Mouse (Mus musculus) thymus, postnatal 14 days (tissue): ENCODE results near the gene Fxyd1.

Experiments used
- DNase-seq: peaks from one replicate; pipeline ENCODE4 v3.0.0; 2021

Gene Fxyd1

GRCm38 (mm10) chr7:31051321-31052021, 5.5 kb downstream of the Fxyd1 start, which contains the start of gene Fxyd7:
TSS of gene Fxyd7 (minus strand) at chr7:31051467.
- DNase-seq, result peak; percentile 59

DNA sequence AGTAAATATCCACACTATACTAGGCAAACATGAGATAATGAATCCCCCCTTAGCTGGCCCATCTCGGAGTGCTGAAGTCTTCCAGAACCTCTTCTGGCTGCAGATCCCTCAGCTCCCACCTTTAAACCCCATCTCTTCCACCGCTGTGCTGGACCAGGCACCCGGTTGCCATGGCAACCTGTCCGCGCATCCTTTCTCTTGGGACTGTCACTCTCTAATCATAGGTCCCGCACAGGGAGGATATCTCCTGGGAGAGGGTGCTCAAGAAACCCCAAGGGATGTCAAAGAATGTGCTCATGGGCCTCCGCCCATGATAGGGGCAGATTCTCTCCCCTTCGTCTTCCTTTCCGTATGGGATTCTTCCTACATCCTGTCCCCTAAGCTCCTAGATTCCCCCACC, 6.1 kb downstream of the Fxyd1 start:
- DNase-seq, result no peak

GRCm38 (mm10) chr7:31050487-31050886, 6.5 kb downstream of the Fxyd1 start:
- no peak for DNase-seq

DNA sequence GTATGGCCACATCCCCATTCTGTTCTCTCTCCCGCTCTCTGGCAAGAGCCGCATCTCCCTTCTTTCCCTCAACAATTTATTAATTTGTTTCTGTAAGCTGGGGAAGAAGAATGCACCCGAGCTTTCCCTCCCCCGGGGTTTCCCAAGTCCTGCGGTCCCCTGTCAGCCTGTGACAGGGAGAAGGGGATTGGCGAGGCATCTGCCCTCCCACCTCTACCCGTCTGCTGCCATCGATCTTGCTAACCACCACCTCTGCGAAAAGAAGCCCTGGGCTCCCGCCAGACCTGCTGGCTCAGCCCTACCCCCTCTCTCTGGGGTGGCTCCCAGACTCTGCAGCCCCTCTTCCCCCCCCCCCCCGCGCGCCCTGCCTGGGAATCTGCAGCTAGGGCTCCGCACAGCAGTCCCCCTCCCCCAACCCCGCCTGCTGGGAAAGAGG, 7.1 kb downstream of the Fxyd1 start:
- no peak for DNase-seq

DNA sequence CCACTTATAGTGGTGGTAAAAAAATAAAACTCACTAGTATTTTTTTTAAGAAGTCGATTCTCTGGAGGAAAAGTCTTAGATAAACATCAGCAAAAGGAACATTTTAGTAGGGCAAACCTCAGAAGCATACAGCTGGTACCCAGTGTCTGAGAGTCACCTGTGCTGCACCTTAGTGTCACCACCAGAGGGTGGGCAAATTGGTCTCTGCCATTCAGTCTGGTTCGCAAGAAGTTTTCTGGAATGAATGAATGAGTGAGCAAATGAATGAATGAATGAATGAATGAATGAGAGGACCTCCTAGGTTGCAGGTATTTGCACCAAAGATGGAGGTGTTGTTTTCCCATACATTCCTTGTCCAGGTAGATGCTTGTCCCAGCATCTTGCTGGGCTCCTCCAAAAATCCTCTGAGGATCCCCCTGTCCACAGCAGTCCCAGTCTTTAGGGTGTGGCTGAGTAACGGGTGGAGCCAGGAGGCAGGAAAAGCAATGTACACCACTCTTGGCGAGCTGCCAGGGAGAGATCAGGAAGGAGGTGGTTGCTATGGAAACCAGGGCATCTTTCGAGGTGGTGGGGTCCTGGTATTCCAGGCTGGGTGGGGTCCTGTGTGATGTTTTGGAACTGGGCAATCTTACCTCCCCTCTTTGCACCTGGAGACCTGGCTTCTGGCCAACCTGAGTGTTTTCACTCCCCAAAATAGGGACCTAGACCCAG, 7.7 kb downstream of the Fxyd1 start:
- DNase-seq, result no peak

GRCm38 (mm10) chr7:31042431-31042910, 14.5 kb downstream of the Fxyd1 start, which contains the start of gene Fxyd5:
TSS of gene Fxyd5 (minus strand) at chr7:31042481.
- DNase-seq, result no peak

DNA sequence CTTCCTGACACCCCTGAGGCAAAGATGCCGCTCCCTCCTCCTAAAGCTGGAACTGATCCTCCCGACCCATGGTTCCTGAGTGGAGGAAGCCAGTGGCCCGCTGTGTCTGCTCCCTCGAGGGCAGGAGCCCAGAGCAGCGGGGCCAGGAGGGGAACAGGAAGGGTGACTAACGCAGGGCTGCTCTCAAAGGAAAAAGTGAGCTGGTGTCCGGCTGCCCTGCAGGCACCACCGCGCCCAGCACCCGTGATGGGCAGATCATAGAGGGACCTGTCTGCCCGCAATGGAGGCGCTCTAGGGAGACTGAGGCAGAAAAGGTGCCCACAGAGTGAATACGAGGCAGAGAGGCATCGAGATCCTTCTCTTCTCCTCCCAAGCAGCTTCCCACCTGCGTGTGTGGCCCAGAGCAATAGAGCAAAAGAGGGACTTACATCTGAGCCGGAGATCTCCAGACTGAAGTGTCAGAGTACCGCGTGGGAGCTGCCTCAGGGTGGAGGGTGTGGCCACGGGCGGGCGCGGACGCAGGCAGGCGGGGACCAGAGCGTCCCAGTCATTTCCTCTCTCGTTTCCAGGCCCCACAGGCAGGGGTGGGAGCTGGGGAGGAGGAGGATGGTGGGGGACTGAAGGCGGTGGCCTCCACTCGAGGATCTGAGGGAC, 15.2 kb downstream of the Fxyd1 start:
- peak; percentile 81 for DNase-seq

- DNase-seq, result no peak
These were observed 16.0 kb downstream of the Fxyd1 start for GRCm38 (mm10) chr7:31041023-31041407.

- peak; percentile 64 for DNase-seq
These were observed 16.5 kb downstream of the Fxyd1 start for GRCm38 (mm10) chr7:31040281-31041022.

DNA sequence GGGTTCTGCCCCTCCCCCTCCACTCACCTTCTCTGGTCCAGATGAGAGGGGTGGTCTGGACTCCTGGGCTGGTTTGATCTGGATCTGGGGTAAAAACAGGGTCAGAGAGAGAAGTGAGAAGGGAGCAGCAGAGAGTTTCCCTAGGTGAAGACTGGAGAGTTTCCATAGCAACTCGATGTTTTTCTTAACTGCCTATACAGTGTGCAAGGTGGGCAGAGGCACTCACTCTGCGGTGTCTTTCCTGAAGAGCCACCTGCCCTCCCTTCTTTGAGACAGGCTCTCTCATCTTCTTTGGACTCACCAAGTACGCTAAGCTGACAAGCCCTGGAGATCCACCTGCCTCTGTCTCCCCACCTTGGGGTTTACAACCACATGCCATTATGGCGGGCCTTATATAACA, 18.0 kb downstream of the Fxyd1 start:
- no peak for DNase-seq

DNA sequence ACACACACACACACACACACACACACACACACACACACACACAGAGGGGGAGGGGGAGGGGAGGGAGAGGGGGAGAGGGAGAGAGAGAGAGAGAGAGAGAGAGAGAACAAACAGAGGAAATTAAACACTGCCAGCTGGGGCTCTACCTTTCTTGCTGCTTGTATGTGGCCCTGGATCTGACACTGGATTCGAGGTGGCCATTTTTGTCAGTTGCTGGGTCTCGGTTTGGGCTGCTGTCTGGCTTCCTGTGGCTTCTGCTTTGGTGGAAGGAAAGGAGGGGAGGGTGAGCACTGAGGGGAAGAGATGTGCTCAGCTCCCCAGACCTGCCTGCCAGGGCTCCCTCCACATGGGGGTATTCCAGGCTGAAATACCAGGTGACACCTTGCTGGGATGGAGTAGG, 19.3 kb downstream of the Fxyd1 start:
- peak; percentile 70 for DNase-seq

GRCm38 (mm10) chr7:31036917-31037316, 20.1 kb downstream of the Fxyd1 start:
- no peak for DNase-seq

- no peak for DNase-seq
These were observed 21.7 kb downstream of the Fxyd1 start for GRCm38 (mm10) chr7:31035291-31035690.

DNA sequence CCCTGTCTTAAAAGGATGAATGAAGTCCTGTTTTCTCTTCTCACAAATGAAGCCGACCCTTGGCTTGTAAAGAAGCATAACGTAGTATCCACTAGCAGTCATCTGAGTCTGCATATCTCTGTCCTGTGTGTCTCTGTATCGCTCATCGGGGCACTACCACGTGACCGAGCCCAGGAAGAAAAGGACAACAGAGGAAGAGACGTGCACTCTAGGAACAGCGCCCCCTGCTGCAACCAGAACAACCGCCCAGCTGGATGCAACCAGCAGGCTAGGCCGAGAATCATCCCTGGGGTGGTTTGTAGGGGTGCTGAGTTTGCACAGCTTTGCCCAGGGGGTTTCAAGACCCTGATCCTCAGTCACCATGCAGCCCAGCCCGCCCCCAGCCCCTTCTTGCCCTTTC, 22.2 kb downstream of the Fxyd1 start:
- peak; percentile 68 for DNase-seq

DNA sequence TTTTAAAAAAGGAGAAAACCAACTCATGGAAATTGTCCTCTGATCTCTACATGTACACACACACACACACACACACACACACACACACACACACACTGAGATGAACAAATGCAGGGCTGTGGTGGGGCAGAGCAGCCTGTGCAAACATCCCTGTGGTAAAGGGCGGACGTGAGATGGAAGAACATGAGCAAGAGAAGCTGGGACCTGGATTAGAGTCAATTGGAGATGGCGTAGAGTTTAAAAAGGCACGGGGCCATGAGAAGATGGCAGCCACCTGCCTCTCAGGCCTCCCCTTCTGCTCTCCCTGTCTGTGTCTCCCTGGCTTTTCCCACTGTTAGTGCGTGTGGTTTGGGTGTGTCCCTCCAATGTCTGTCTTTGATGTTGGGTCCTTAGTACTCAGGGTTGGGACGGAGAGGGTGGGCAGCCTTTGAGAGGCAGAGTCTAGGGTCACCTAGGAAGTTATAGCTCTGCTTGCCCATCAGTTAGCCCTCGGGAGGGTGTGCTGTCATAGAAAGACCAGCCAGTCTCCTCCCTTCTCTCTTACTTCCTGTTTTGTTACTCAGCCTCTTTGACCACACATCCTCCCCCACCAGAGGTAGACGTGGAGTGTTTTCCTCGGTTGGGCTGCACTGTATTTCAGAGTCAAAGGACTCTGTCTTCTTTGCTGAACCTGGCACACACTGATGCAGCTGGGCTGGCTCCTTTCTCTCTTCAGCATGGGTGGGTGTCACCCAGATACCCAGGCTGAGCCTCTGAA, 23.4 kb downstream of the Fxyd1 start:
- DNase-seq, result peak; percentile 74

- DNase-seq, result no peak
These were observed 25.3 kb downstream of the Fxyd1 start for GRCm38 (mm10) chr7:31031731-31032130.

- no peak for DNase-seq
These were observed 26.3 kb downstream of the Fxyd1 start for GRCm38 (mm10) chr7:31030717-31031116.

GRCm38 (mm10) chr7:31028609-31029008, 28.4 kb downstream of the Fxyd1 start:
- no peak for DNase-seq

DNA sequence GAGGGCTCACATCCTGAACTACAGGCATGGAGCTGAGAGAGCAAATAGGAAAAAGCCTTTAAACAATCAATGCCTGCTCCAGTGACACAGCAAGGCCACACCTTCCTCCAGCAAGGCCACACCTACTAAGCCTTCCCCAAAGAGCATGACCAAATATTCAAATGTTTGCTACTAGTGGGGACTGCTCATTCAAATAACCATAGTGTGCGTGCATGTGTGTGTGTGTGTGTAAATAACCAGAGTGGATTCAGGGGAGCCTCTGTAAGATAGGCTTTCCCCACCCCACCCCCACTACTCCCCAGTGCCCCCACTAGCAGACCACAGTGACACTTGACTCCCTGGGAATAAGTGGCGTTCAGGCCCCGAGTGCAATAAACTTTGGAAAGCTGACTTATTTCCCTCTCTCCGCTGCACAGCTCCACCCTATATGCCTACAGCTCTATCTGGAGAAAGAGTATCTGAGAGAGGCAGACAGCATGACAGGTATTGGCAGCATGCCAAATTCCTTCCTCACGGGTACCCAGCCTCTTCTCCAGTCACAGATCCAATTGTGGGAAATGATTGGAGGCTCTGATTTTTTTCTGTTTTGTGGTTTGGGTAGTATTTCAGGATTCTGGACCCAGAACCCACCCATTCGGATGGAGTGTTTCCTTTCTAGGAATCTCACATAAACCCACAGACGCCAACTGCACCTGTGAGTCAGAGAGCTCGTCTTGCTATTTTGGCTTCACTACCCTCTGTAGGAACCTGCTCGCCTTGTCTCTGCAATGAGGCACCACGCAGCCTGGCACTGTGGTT, 39.7 kb downstream of the Fxyd1 start:
- DNase-seq, result no peak

GRCm38 (mm10) chr7:31012971-31013370, 44.0 kb downstream of the Fxyd1 start:
- DNase-seq, result no peak

GRCm38 (mm10) chr7:31008889-31009288, 48.1 kb downstream of the Fxyd1 start:
- no peak for DNase-seq
